Mouse (Mus musculus) adrenal gland, adult 18-20 months (tissue): ENCODE data around the gene Inhbe. TPM values are rescaled to one million over a fixed set of nuclear protein-coding genes. Genes with fewer than 3 reads are reported as not detected.

Experiments
- DNase-seq, 2 experiments: peaks; one replicate each; pipeline ENCODE4 v3.0.0; 2021 to 2022; ENCODE audit warnings: low spot score in 2 of 2
- total RNA-seq, 2 experiments: library from RNA; stranded (reverse); gene quantifications; 1 replicate in 1 of 2; 2 replicates in 1 of 2; pipeline ENCODE4 v1.2.3; 2021

Inhbe gene
- total RNA-seq, 2 experiments from 2014 or later = not detected

- DNase-seq = no peak
These were observed 8.0 kb downstream of the Inhbe start for GRCm38 (mm10) chr10:127346173-127346572.

GRCm38 (mm10) chr10:127343029-127343428 lies 11.2 kb downstream of the Inhbe start:
- DNase-seq = no peak

GRCm38 (mm10) chr10:127341891-127342639 lies 12.1 kb downstream of the Inhbe start, which contains the start of gene Gli1:
Gene Gli1 (minus strand): TSS chr10:127341974.
- DNase-seq = peak; percentile 85 to 86

- no peak for DNase-seq
These were observed 12.9 kb downstream of the Inhbe start for GRCm38 (mm10) chr10:127341360-127341690.

GRCm38 (mm10) chr10:127340577-127341359 lies 13.4 kb downstream of the Inhbe start:
- DNase-seq = no peak

- DNase-seq = peak in 1 of 2 experiments; percentile 24
These were observed 14.3 kb downstream of the Inhbe start for GRCm38 (mm10) chr10:127339683-127340576.

GRCm38 (mm10) chr10:127338930-127339682 lies 15.1 kb downstream of the Inhbe start:
- peak; percentile 76 to 80 for DNase-seq

- no peak for DNase-seq
These were observed 16.6 kb downstream of the Inhbe start for GRCm38 (mm10) chr10:127337536-127338099.

GRCm38 (mm10) chr10:127336952-127337351 lies 17.3 kb downstream of the Inhbe start:
- no peak for DNase-seq

- no peak for DNase-seq
These were observed 18.9 kb downstream of the Inhbe start for GRCm38 (mm10) chr10:127335271-127335670.

- DNase-seq = no peak
These were observed 21.1 kb downstream of the Inhbe start for GRCm38 (mm10) chr10:127333152-127333551.

GRCm38 (mm10) chr10:127332211-127332874 lies 21.9 kb downstream of the Inhbe start:
- DNase-seq = no peak

- DNase-seq = no peak
These were observed 24.0 kb downstream of the Inhbe start for GRCm38 (mm10) chr10:127330212-127330611.

- no peak for DNase-seq
These were observed 26.6 kb downstream of the Inhbe start for GRCm38 (mm10) chr10:127327461-127328145.

- DNase-seq = peak in 1 of 2 experiments; percentile 29
These were observed 27.4 kb downstream of the Inhbe start for GRCm38 (mm10) chr10:127326828-127327227.

GRCm38 (mm10) chr10:127326017-127326801 lies 28.0 kb downstream of the Inhbe start:
- peak in 1 of 2 experiments; percentile 23 for DNase-seq

- DNase-seq = no peak
These were observed 28.7 kb downstream of the Inhbe start for GRCm38 (mm10) chr10:127325454-127326016.

- no peak for DNase-seq
These were observed 29.7 kb downstream of the Inhbe start for GRCm38 (mm10) chr10:127324495-127324894.
